Mouse (Mus musculus) splenic B cell, adult 2 months (primary cell): Measurements from ENCODE around the gene Sh3bp4.
A peak's percentile ranks its signal among the peaks of the same experiment; 100 is the strongest.

ENCODE experiments used
- DNase-seq: peaks from one replicate; pipeline ENCODE4 v3.0.0-alpha.2; 2011; ENCODE audit warnings: low read depth, low spot score
- H3K27me3 ChIP-seq: 2 replicates; pipeline ENCODE4 v1.6.1; 2012; ENCODE audit warnings: mild to moderate bottlenecking, low read length, moderate library complexity, mixed read lengths; ENCODE audit not compliant: control insufficient read depth, poor library complexity, insufficient read depth, severe bottlenecking
- H3K36me3 ChIP-seq: 2 replicates; pipeline ENCODE4 v1.6.1; 2012; ENCODE audit warnings: mild to moderate bottlenecking, low read length, moderate library complexity, mixed read lengths; ENCODE audit not compliant: control insufficient read depth, poor library complexity, insufficient read depth, severe bottlenecking

Sh3bp4 gene

DNA sequence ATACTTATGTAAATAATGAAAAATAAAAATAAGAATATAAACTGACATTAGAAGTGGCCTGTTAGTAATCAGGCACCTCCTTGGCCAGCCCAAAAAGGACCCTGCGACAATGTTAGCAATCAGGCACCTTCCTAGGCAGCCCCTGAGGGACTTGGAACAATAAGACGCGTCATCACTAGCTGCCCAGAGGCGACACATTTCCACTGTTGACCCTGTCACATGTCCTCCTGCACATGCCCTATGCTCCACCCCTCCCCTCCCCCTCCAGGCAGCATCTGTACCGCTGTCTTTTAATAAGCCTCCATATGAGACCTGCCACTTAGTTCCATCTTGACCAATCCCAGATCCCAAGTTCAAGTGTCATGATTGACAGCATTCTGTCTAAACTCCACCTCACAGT, 119.0 kb downstream of the Sh3bp4 start:
- H3K36me3 ChIP-seq: no peaks in the 10 kb centered on the region
- no peak for DNase-seq
- no peaks in the 10 kb centered on the region for H3K27me3 ChIP-seq

DNA sequence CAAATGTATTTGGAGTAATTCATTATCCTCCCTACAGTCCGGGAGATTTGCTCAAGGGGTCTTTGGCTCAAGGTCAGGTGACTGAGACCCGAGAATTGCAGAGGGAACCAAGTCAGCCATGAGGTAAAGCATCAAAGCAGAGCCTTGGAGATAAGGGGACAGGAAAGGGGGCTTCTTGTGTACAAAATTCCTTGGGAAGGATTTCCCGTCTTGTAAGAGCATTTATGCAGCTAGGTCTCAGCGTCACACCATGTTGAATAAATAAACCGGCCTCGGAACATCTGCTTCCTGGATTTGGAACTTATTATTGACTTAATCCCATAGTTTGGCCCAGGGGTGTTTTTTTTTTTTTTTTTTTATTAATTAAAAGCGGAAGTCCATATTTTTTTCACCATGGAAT, 120.4 kb downstream of the Sh3bp4 start:
- no peaks in the 10 kb centered on the region for H3K27me3 ChIP-seq
- no peaks in the 10 kb centered on the region for H3K36me3 ChIP-seq
- no peak for DNase-seq

GRCm38 (mm10) chr1:89191127-89191740, 121.0 kb downstream of the Sh3bp4 start:
- H3K36me3 ChIP-seq: no peaks in the 10 kb centered on the region
- DNase-seq: no peak
- H3K27me3 ChIP-seq: no peaks in the 10 kb centered on the region

DNA sequence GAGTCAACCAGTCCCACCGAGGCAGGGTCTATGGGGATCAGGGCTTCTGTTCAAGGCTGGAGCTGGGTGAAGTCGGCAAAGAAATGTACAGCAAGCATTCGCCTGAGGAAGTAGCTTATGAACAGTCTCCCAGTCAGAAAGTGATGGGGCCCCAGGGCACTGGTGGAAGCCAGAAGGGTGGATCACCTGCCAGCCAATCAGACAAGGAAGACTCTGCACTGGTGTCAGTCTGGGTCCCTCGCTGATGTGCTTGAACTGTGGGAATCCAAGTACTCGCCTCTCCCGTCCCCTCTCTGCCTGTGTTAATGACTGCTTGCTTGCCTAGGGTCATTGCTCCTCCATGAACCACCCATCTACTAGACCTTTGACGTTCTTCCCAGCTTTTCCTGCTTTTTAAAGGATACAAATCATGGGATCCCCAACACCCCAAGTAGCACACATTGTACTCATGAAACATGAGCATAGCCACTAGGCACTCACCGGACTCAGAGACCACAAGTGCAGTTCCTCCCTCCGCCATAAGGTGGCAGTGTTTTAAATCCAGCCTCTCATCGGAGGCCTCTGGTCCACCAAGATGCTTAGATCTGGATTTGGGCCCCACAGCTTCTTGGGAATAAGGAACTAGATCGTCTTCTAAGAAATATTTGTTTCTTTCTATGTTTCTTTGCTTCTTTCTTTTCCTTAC, 122.5 kb downstream of the Sh3bp4 start:
- no peaks in the 10 kb centered on the region for H3K36me3 ChIP-seq
- DNase-seq: peak; percentile 25
- H3K27me3 ChIP-seq: no peaks in the 10 kb centered on the region

- no peaks in the 10 kb centered on the region for H3K36me3 ChIP-seq
- no peak for DNase-seq
- H3K27me3 ChIP-seq: no peaks in the 10 kb centered on the region
Measured at GRCm38 (mm10) chr1:89193576-89193975, 123.4 kb downstream of the Sh3bp4 start.

- no peaks in the 10 kb centered on the region for H3K27me3 ChIP-seq
- peak; percentile 11 for DNase-seq
- no peaks in the 10 kb centered on the region for H3K36me3 ChIP-seq
Measured at GRCm38 (mm10) chr1:89195827-89196712, 125.9 kb downstream of the Sh3bp4 start.
